Mouse (Mus musculus) ES-Bruce4 (cell line): Measurements from ENCODE around the gene Zc3h12c.

Experiments used
- CTCF ChIP-seq: IDR thresholded peaks from one replicate; pipeline ENCODE4 v1.8.1; 2011; ENCODE audit warnings: low read depth, low read length
- POLR2A ChIP-seq: IDR thresholded peaks from one replicate; pipeline ENCODE4 v1.8.1; 2011; ENCODE audit warnings: low read length; ENCODE audit not compliant: insufficient read depth

- no peak for TF ChIP-seq CTCF
- no peak for TF ChIP-seq POLR2A
These were observed 13.0 kb downstream of the Zc3h12c start for GRCm38 (mm10) chr9:52155417-52155816.
